Mouse (Mus musculus) gastrocnemius, postnatal 4 days (tissue): ENCODE measurements around the gene Plekhm1. TPM values are rescaled to one million over a fixed set of nuclear protein-coding genes. Genes with fewer than 3 reads are reported as not detected.
A peak's percentile ranks its signal among the peaks of the same experiment; 100 is the strongest.
"Not testable (repeated sequence)": the region's sequence is repeated elsewhere in the genome, so short reads cannot be mapped to it uniquely, and the experiment has no call there.

Experiments
- DNase-seq, 2 experiments: peaks; one replicate each; pipeline ENCODE4 v3.0.0; 2021 to 2022; ENCODE audit warnings: low spot score in 2 of 2, mixed read lengths in 2 of 2
- total RNA-seq, 2 experiments: library from RNA; stranded (reverse); gene quantifications; 2 replicates each; pipeline ENCODE4 v1.2.3; 2021

Gene Plekhm1
- total RNA-seq, 2 experiments from 2014 or later, result 12.0 to 12.8 TPM

DNA sequence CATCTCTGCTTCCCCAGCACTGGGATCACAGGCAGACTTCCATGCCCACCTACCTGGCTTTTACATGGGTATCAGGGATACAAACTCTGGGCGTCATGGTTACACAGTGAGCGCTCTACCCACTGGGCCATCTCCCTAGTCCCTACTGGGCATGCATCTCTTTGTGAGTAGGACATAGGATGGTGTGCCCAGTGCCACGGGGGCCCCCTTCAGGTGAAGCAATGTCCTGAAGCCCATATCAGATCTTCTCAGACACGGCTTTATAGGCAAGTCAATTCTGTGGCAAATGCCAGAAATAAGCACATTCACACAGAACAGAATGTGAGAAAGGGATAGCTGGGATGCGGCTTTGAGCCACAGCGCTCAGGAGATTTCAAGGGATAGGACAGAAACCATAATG, 69.4 kb downstream of the Plekhm1 start:
- no peak for DNase-seq

- no peak for DNase-seq
Observed at GRCm38 (mm10) chr11:103340677-103341076, 71.8 kb downstream of the Plekhm1 start.

DNA sequence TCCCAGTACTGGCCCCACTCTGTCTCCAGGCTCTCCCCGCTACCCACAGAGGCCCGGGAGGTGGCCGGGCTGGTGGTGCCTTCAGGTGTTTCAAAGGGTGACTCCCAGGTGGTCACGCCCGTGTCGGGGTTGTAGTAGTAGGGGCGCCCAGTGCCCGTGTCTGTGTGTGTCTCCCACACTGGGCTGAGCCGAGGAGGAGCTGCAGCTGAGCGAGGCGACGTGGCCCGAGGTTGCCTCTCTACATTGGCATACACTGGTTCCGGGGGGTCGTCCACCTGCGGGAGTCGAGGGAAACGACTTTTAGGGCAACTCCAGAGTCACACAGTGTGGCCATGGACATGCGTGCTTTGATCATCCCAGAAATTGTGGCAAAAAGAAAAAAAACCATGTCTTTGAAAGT, 72.4 kb downstream of the Plekhm1 start:
- no peak for DNase-seq

GRCm38 (mm10) chr11:103339414-103340119, 72.9 kb downstream of the Plekhm1 start:
- no peak for DNase-seq

GRCm38 (mm10) chr11:103338671-103339070, 73.8 kb downstream of the Plekhm1 start:
- DNase-seq, result no peak

GRCm38 (mm10) chr11:103338119-103338518, 74.4 kb downstream of the Plekhm1 start:
- DNase-seq, result no peak

- DNase-seq, result no peak
Observed at GRCm38 (mm10) chr11:103337180-103337579, 75.3 kb downstream of the Plekhm1 start.

- DNase-seq, result no peak
Observed at GRCm38 (mm10) chr11:103335561-103335960, 76.9 kb downstream of the Plekhm1 start.

GRCm38 (mm10) chr11:103334925-103335324, 77.6 kb downstream of the Plekhm1 start:
- DNase-seq, result no peak

- peak in 1 of 2 experiments; percentile 42 for DNase-seq
Observed at GRCm38 (mm10) chr11:103333719-103334398, 78.6 kb downstream of the Plekhm1 start.

GRCm38 (mm10) chr11:103332890-103333651, 79.4 kb downstream of the Plekhm1 start:
- no peak for DNase-seq

DNA sequence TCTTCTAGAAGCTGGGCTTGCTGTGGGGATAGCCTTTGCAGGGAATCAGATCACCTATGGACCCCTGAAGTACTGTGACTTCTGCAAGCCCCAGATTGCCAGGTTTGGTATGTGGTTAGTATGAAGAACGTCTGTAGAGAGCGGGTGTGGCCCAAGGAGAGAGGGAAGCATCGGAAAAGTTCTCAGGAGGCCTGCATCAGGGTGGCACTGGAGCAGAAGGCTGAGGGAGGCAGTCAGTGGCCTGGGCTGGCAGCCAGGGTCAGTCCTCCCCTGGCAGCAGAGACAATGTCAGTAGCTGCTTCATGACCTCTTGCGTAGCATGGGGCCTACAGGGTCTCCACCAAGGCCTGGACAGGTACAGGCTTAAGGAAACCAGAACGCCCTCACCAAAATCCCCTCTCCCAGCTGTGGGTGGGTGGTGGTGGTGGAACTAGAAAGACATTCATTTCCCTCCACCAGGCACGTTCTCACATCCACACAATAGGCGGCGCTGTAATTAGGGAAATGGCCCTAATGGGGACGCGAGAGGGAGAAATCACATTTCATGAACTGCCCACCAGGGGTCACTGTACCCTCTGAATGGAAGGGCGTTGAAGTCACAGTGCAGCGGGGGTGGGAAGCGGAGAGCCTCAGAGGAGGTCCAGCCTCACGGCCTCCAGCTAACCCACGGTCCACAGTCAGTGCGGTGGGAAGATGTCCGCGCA, 80.1 kb downstream of the Plekhm1 start:
- peak; percentile 78 to 86 for DNase-seq

GRCm38 (mm10) chr11:103331502-103332185, 80.8 kb downstream of the Plekhm1 start:
- DNase-seq, result no peak

GRCm38 (mm10) chr11:103330651-103331319, 81.7 kb downstream of the Plekhm1 start:
- no peak for DNase-seq

DNA sequence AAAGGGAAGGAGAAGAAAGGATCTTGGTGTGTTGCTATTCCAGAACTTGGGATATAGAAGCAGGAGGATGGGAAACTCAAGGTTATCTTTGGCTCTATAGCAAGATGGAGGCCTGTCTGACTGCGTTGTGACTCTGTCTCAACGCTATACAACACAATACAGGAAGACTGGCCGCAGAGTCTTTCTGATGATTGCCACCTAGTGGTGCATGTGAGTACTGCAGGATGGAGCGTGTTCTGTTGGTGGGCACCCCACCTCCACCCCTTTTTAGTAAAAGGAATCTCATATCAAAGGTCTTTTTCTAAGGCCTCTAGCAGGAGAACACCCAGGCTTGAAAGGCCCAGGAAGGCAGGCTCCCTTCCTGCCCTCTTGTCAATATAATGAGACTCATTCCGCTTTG, 85.5 kb downstream of the Plekhm1 start:
- DNase-seq, result peak; percentile 68 to 76

- DNase-seq, result peak; percentile 61 to 73
Observed at GRCm38 (mm10) chr11:103325172-103325571, 87.3 kb downstream of the Plekhm1 start.

GRCm38 (mm10) chr11:103324723-103325122, 87.8 kb downstream of the Plekhm1 start:
- DNase-seq, result no peak

- DNase-seq, result not testable (repeated sequence)
Observed at GRCm38 (mm10) chr11:103322832-103323231, 89.7 kb downstream of the Plekhm1 start.

DNA sequence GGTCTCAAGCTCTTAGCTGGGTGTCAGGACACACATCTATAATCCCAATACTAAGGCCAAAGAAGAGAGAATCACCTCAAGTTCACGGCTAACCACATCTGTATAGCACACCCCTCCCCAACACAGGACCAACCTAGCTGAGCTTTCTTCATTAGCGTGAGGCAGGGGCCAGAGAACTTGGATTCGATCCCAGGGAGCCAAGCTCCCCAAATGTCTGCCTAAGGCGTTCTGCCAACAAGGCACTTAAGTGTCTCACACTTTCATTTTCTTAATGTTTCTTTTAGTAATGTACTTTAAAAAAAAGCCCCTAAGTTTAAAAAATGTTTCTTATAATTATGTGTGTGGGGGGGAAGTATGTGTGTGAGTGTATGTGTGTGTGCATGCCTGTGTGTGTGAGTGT, 91.8 kb downstream of the Plekhm1 start:
- no peak for DNase-seq

GRCm38 (mm10) chr11:103320196-103320595, 92.3 kb downstream of the Plekhm1 start:
- DNase-seq, result no peak
